Comparison of ENCODE assay signal across 26 mouse cellular contexts in genomic region chr8:54488437-54488836, GRCm38 (mm10). TPM values are rescaled to one million over a fixed set of nuclear protein-coding genes. Genes with fewer than 3 reads are reported as not detected.
"Had no signal": no experiment of that assay in that cellular context is flagged by ENCODE, and none has a peak within 500 bp of the region (broad histone marks: within the 10 kb centered on the region; RNA-seq: fewer than 3 reads in every experiment).

No protein-coding gene starts in this region.

- H3K4me2 ChIP-seq: heart, embryonic 12.5 days; hindbrain, embryonic 12.5 days; hindbrain, embryonic 14.5 days; intestine, embryonic 15.5 days; limb, embryonic 12.5 days; liver, embryonic 11.5 days; liver, embryonic 13.5 days had no signal

- H3K4me3 ChIP-seq: gastrocnemius, adult 2 months; heart, embryonic 10.5 days; heart, embryonic 12.5 days; hindbrain, embryonic 10.5 days; hindbrain, embryonic 12.5 days; intestine, embryonic 15.5 days; layer of hippocampus, adult 2 months; left cerebral cortex, adult 2 months; limb, embryonic 10.5 days; limb, embryonic 12.5 days; liver, embryonic 13.5 days had no signal

- DNase-seq: gastrocnemius, adult 2 months; gastrocnemius, postnatal 10 days; gastrocnemius, postnatal 25 days; heart, adult 18-20 months; heart, postnatal 10 days; heart, postnatal 4 days; kidney, adult 18-20 months; kidney, postnatal 10 days; kidney, postnatal 25 days; kidney, postnatal 4 days; liver; liver, embryonic 13.5 days had no signal

- H3K36me3 ChIP-seq: heart, embryonic 10.5 days; heart, embryonic 12.5 days; hindbrain, embryonic 10.5 days; hindbrain, embryonic 12.5 days; intestine, embryonic 15.5 days; limb, embryonic 10.5 days; limb, embryonic 12.5 days; liver, embryonic 13.5 days had no signal

- H3K4me1 ChIP-seq: heart, embryonic 10.5 days; hindbrain, embryonic 10.5 days; hindbrain, embryonic 12.5 days; intestine, embryonic 15.5 days had no signal

- H3K9me3 ChIP-seq: heart, embryonic 10.5 days; heart, embryonic 12.5 days; hindbrain, embryonic 10.5 days; hindbrain, embryonic 12.5 days; intestine, embryonic 15.5 days; limb, embryonic 10.5 days; limb, embryonic 12.5 days; liver, embryonic 13.5 days had no signal

- H3K27me3 ChIP-seq: heart, embryonic 12.5 days; hindbrain, embryonic 12.5 days; intestine, embryonic 15.5 days; limb, embryonic 12.5 days; liver, embryonic 13.5 days had no signal

- ATAC-seq: hindbrain, embryonic 16.5 days; inflammation-experienced regulatory T-cells, adult 6 months; intestine, embryonic 15.5 days; intestine, postnatal 0 days had no signal

- H3K9ac ChIP-seq: heart, embryonic 12.5 days; hindbrain, embryonic 12.5 days; hindbrain, embryonic 14.5 days; intestine, embryonic 15.5 days; limb, embryonic 12.5 days; liver, embryonic 13.5 days had no signal

- H3K27ac ChIP-seq: heart, embryonic 10.5 days; hindbrain, embryonic 10.5 days; hindbrain, embryonic 12.5 days; hindbrain, embryonic 14.5 days; intestine, embryonic 15.5 days; layer of hippocampus, adult 2 months; left cerebral cortex, adult 2 months; limb, embryonic 10.5 days; limb, embryonic 12.5 days; liver, embryonic 13.5 days had no signal

RNA-seq across cellular contexts. Expression of gene Asb5, which starts 40.9 kb away (rescaled TPM):
- polyA plus RNA-seq: inflammation-experienced regulatory T-cells, adult 6 months had no signal
